Mouse (Mus musculus) MN1 (cell line): ENCODE data around the gene Kif15.

Source experiments
- DNase-seq: peaks from one replicate; pipeline ENCODE4 v3.0.0-alpha.2; 2016; ENCODE audit warnings: low spot score

Kif15 gene

GRCm38 (mm10) chr9:122950643-122951475 is at the start of gene Kif15, which contains the start of gene 1110059G10Rik:
Gene Kif15 (plus strand): TSS chr9:122951046.
Gene 1110059G10Rik (minus strand): TSS chr9:122951000.
- peak; percentile 95 for DNase-seq

- no peak for DNase-seq
These were observed 49.8 kb upstream of the Kif15 start for GRCm38 (mm10) chr9:122901047-122901446.

- DNase-seq: peak; percentile 91
These were observed 47.9 kb upstream of the Kif15 start for GRCm38 (mm10) chr9:122902717-122903535.

GRCm38 (mm10) chr9:122922436-122922835 is 28.4 kb upstream of the Kif15 start:
- no peak for DNase-seq

- DNase-seq: peak; percentile 83
These were observed 27.9 kb upstream of the Kif15 start, which contains the start of gene Zfp105 for GRCm38 (mm10) chr9:122922936-122923381. Gene Zfp105 (plus strand): TSS chr9:122923072.

GRCm38 (mm10) chr9:122928915-122929314 is 21.9 kb upstream of the Kif15 start:
- no peak for DNase-seq

GRCm38 (mm10) chr9:122998406-122999192 is 47.8 kb downstream of the Kif15 start:
- DNase-seq: no peak

GRCm38 (mm10) chr9:122999193-122999586 is 48.3 kb downstream of the Kif15 start:
- DNase-seq: no peak

GRCm38 (mm10) chr9:123004718-123005117 is 53.9 kb downstream of the Kif15 start:
- DNase-seq: no peak

- DNase-seq: no peak
These were observed 55.2 kb downstream of the Kif15 start for GRCm38 (mm10) chr9:123006071-123006470.

- peak; percentile 89 for DNase-seq
These were observed 70.3 kb downstream of the Kif15 start, which contains the start of gene Tmem42 for GRCm38 (mm10) chr9:123020995-123021631. Gene Tmem42 (plus strand): TSS chr9:123021326.

- no peak for DNase-seq
These were observed 71.0 kb downstream of the Kif15 start for GRCm38 (mm10) chr9:123021636-123022379.

- DNase-seq: no peak
These were observed 73.4 kb downstream of the Kif15 start for GRCm38 (mm10) chr9:123024201-123024600.

GRCm38 (mm10) chr9:123031496-123032246 is 80.8 kb downstream of the Kif15 start:
- DNase-seq: no peak

- DNase-seq: no peak
These were observed 83.6 kb downstream of the Kif15 start, which contains the start of gene Tgm4 for GRCm38 (mm10) chr9:123034426-123034825. Gene Tgm4 (plus strand): TSS chr9:123034726.

- DNase-seq: no peak
These were observed 96.8 kb downstream of the Kif15 start for GRCm38 (mm10) chr9:123047665-123048064.

GRCm38 (mm10) chr9:123058724-123059292 is 108.0 kb downstream of the Kif15 start:
- no peak for DNase-seq

GRCm38 (mm10) chr9:123060172-123060571 is 109.3 kb downstream of the Kif15 start:
- no peak for DNase-seq
